Mouse (Mus musculus) midbrain, embryonic 14.5 days (tissue): ENCODE measurements around the gene Arhgap29. TPM values are rescaled to one million over a fixed set of nuclear protein-coding genes. Genes with fewer than 3 reads are reported as not detected.

Source experiments
- ATAC-seq: fragments of 200-750 bp; cut with Nextera tagmentation; 2 replicates; pipeline ENCODE4 v1.8.0; 2017; ENCODE audit warnings: moderate number of reproducible peaks, moderate library complexity; ENCODE audit not compliant: low FRiP score, low TSS enrichment
- DNase-seq: peaks from one replicate; pipeline ENCODE4 v3.0.0-alpha.2; 2015
- H3K27ac ChIP-seq: fragments of 300-500 bp; sonication (generic); replicated peaks from 2 replicates; pipeline ENCODE4 v1.5.1; 2014; ENCODE audit warnings: mild to moderate bottlenecking, low read depth, low read length, moderate library complexity
- H3K27me3 ChIP-seq: fragments of 300-500 bp; sonication (generic); 2 replicates; pipeline ENCODE4 v1.6.1; 2014; ENCODE audit warnings: low read length, control low read depth, mixed read lengths; ENCODE audit not compliant: control insufficient read depth, insufficient read depth
- H3K36me3 ChIP-seq: fragments of 300-500 bp; sonication (generic); 2 replicates; pipeline ENCODE4 v1.6.1; 2014; ENCODE audit warnings: low read length, control low read depth; ENCODE audit not compliant: control insufficient read depth, insufficient read depth
- H3K4me1 ChIP-seq: fragments of 300-500 bp; sonication (generic); 2 replicates; pipeline ENCODE4 v1.6.1; 2014; ENCODE audit warnings: mild to moderate bottlenecking, antibody characterized with exemption, low read length, control low read depth; ENCODE audit not compliant: control insufficient read depth, insufficient read depth
- H3K4me2 ChIP-seq: fragments of 300-500 bp; sonication (generic); 2 replicates; pipeline ENCODE4 v1.6.1; 2014; ENCODE audit warnings: mild to moderate bottlenecking, low read length, moderate library complexity
- H3K4me3 ChIP-seq: fragments of 300-500 bp; sonication (generic); replicated peaks from 2 replicates; pipeline ENCODE4 v1.5.1; 2014; ENCODE audit warnings: low read depth, low read length
- H3K9ac ChIP-seq: fragments of 300-500 bp; sonication (generic); replicated peaks from 2 replicates; pipeline ENCODE4 v1.6.1; 2014; ENCODE audit warnings: mild to moderate bottlenecking, low read length, moderate library complexity
- H3K9me3 ChIP-seq: fragments of 300-500 bp; sonication (generic); 2 replicates; pipeline ENCODE4 v1.6.1; 2016; ENCODE audit warnings: low read length, control low read depth, mixed read lengths; ENCODE audit not compliant: control insufficient read depth
- WGBS: fragments of 180-500 bp; shearing (Covaris S2); extraction: QIAGEN DNeasy Blood & Tissue Kit; methylation state at CpG from one replicate; pipeline ENCODE4 v1.1.7; 2014; 5-methylcytosine and 5-hydroxymethylcytosine counted together
- polyA plus RNA-seq: library from polyadenylated mRNA; unstranded; fragments of >200 nt; fragmentation: Nextera tagmentation; extraction: Ambion mirVana; gene quantifications from 2 replicates; pipeline ENCODE4 v1.2.1, GENCODE M21; 2014

The Arhgap29 gene
- polyA plus RNA-seq, 1 experiment from 2014 or later, result 33.7 TPM

- 69% methylated on average over 1 of the region's 1 CpGs for WGBS
- ATAC-seq, result no peak
- H3K9ac ChIP-seq, result no peak overlapping the region
Observed at GRCm38 (mm10) chr3:121969451-121969850, 17.1 kb downstream of the Arhgap29 start.

GRCm38 (mm10) chr3:121973761-121974160 lies 21.4 kb downstream of the Arhgap29 start:
- DNase-seq, result no peak
- H3K4me1 ChIP-seq, result no peaks in the 10 kb centered on the region
- no peak for ATAC-seq
- H3K36me3 ChIP-seq, result no peaks in the 10 kb centered on the region
- H3K4me3 ChIP-seq, result no peak overlapping the region
- H3K27me3 ChIP-seq, result peaks cover 11% of the 10 kb centered on the region; the same call in 1 of the 2 replicates
- WGBS, result 82% methylated on average over 5 of the region's 5 CpGs
- H3K9ac ChIP-seq, result no peak overlapping the region
- H3K4me2 ChIP-seq, result no peak overlapping the region
- H3K27ac ChIP-seq, result no peak overlapping the region
- no peaks in the 10 kb centered on the region for H3K9me3 ChIP-seq

More at GRCm38 (mm10) chr3:121969451-121969850, 17.1 kb downstream of the Arhgap29 start:
- no peaks in the 10 kb centered on the region for H3K9me3 ChIP-seq
- H3K27ac ChIP-seq, result no peak overlapping the region
- H3K36me3 ChIP-seq, result no peaks in the 10 kb centered on the region
- DNase-seq, result no peak
- no peak overlapping the region for H3K4me2 ChIP-seq
- peaks cover 20% of the 10 kb centered on the region; the same call in 1 of the 2 replicates for H3K27me3 ChIP-seq
- peaks cover 9% of the 10 kb centered on the region; the same call in 1 of the 2 replicates for H3K4me1 ChIP-seq
- no peak overlapping the region; the same call in 1 of the 2 replicates for H3K4me3 ChIP-seq

- ATAC-seq (no peak), DNase-seq (no peak)
- Histone ChIP-seq H3K4me2 (no peak overlapping the region), H3K27me3 (no peaks in the 10 kb centered on the region), H3K4me3 (no peak overlapping the region), H3K9ac (no peak overlapping the region), H3K27ac (no peak overlapping the region), H3K4me1 (no peaks in the 10 kb centered on the region), H3K9me3 (no peaks in the 10 kb centered on the region), H3K36me3 (no peaks in the 10 kb centered on the region)
- 87% methylated on average over 3 of the region's 3 CpGs for whole genome bisulfite sequencing
Observed at GRCm38 (mm10) chr3:121975381-121975780, 23.0 kb downstream of the Arhgap29 start.

- Histone ChIP-seq H3K4me1 (no peaks in the 10 kb centered on the region), H3K9ac (no peak overlapping the region), H3K36me3 (no peaks in the 10 kb centered on the region), H3K27ac (no peak overlapping the region), H3K27me3 (no peaks in the 10 kb centered on the region), H3K4me2 (no peak overlapping the region), H3K9me3 (no peaks in the 10 kb centered on the region), H3K4me3 (no peak overlapping the region)
- WGBS, result 89% methylated on average over 4 of the region's 4 CpGs
- ATAC-seq (no peak), DNase-seq (no peak)
Observed at GRCm38 (mm10) chr3:121981306-121981705, 29.0 kb downstream of the Arhgap29 start.

- no peaks in the 10 kb centered on the region for H3K27me3 ChIP-seq
- H3K9me3 ChIP-seq, result no peaks in the 10 kb centered on the region
- no peaks in the 10 kb centered on the region for H3K36me3 ChIP-seq
- H3K4me3 ChIP-seq, result no peak overlapping the region
- no peak overlapping the region for H3K27ac ChIP-seq
- no peak overlapping the region for H3K9ac ChIP-seq
- 70% methylated on average over 4 of the region's 4 CpGs for WGBS
- no peaks in the 10 kb centered on the region for H3K4me1 ChIP-seq
- DNase-seq, result no peak
- no peak for ATAC-seq
- no peak overlapping the region for H3K4me2 ChIP-seq
Observed at GRCm38 (mm10) chr3:121982450-121982849, 30.1 kb downstream of the Arhgap29 start.

GRCm38 (mm10) chr3:121995125-121995524 lies 42.8 kb downstream of the Arhgap29 start:
- no peaks in the 10 kb centered on the region for H3K9me3 ChIP-seq
- no peaks in the 10 kb centered on the region for H3K4me1 ChIP-seq
- no peaks in the 10 kb centered on the region for H3K27me3 ChIP-seq
- no peak overlapping the region for H3K4me3 ChIP-seq
- DNase-seq (no peak), ATAC-seq (no peak)
- no peaks in the 10 kb centered on the region for H3K36me3 ChIP-seq
- no peak overlapping the region for H3K27ac ChIP-seq
- no peak overlapping the region for H3K9ac ChIP-seq
- no peak overlapping the region for H3K4me2 ChIP-seq
- WGBS, result 69% methylated on average over 4 of the region's 4 CpGs

- DNase-seq (no peak), ATAC-seq (no peak)
- no peaks in the 10 kb centered on the region for H3K36me3 ChIP-seq
- H3K27ac ChIP-seq, result no peak overlapping the region
- H3K4me1 ChIP-seq, result no peaks in the 10 kb centered on the region
- H3K27me3 ChIP-seq, result no peaks in the 10 kb centered on the region
- H3K4me2 ChIP-seq, result no peak overlapping the region
- 91% methylated on average over 2 of the region's 2 CpGs for WGBS
- no peak overlapping the region for H3K4me3 ChIP-seq
- no peaks in the 10 kb centered on the region for H3K9me3 ChIP-seq
- no peak overlapping the region for H3K9ac ChIP-seq
Observed at GRCm38 (mm10) chr3:121999934-122000333, 47.6 kb downstream of the Arhgap29 start.

- no peak overlapping the region for H3K9ac ChIP-seq
- no peaks in the 10 kb centered on the region for H3K27me3 ChIP-seq
- ATAC-seq, result no peak
- WGBS, result 79% methylated on average over 6 of the region's 6 CpGs
- no peak overlapping the region for H3K4me3 ChIP-seq
- H3K4me1 ChIP-seq, result no peaks in the 10 kb centered on the region
- H3K27ac ChIP-seq, result no peak overlapping the region
- H3K36me3 ChIP-seq, result no peaks in the 10 kb centered on the region
- no peaks in the 10 kb centered on the region for H3K9me3 ChIP-seq
- no peak for DNase-seq
- H3K4me2 ChIP-seq, result no peak overlapping the region
Observed at GRCm38 (mm10) chr3:122001568-122001967, 49.2 kb downstream of the Arhgap29 start.

- Histone ChIP-seq H3K4me2 (no peak overlapping the region), H3K27ac (no peak overlapping the region), H3K4me1 (no peaks in the 10 kb centered on the region), H3K4me3 (no peak overlapping the region), H3K9ac (no peak overlapping the region), H3K36me3 (no peaks in the 10 kb centered on the region), H3K27me3 (no peaks in the 10 kb centered on the region), H3K9me3 (no peaks in the 10 kb centered on the region)
- 93% methylated on average over 5 of the region's 5 CpGs for WGBS
- no peak for DNase-seq
- no peak for ATAC-seq
Observed at GRCm38 (mm10) chr3:122009818-122010217, 57.5 kb downstream of the Arhgap29 start.
